Mouse (Mus musculus): ENCODE measurements at regions not wholly inside any gene's neighbourhood (a gene's known extent, or its start where the extent isn't known, plus 50 kb on each side); places are given as distances from the start of the nearest gene placed in this dataset.

DNA sequence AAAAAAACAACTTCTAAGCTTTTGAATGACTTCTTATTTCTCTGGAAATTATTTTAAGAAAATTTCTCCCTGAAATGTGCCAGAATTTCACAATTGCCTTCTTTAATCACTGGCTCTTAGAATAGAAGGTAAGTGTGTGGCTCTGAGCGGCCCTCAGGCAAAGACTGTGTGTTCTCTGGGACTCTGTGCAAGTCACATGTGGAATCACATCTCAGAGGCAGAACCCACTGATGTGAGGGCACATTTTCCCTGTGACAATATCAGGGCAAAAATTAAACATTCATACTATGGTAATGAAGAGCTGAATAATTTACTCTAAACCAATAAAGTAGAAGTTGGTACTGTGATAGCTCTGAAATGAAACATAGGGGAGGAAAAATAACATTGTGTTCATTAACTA lies 383.5 kb upstream of the Tenm4 start:
- Histone ChIP-seq H3K27ac (ENCODE audit: insufficient read depth, low read depth) (no peak overlapping the region), H3K9me3 (replicated peaks; ENCODE audit: low read length) (peaks cover 59% of the 10 kb centered on the region), H3K27me3 (replicated peaks) (no peaks in the 10 kb centered on the region), H3K4me3 (replicated peaks in 1 of 3; ENCODE audit: low read depth in 2 of 3, low read length in 2 of 3, poor library complexity in 1 of 3) (no peak overlapping the region), H3K79me2 (replicated peaks; ENCODE audit: control insufficient read depth, extremely low read depth, insufficient read depth, poor library complexity, severe bottlenecking) (no peaks in the 10 kb centered on the region), H3K9ac (ENCODE audit: insufficient read depth, low read depth) (no peak overlapping the region), H3K4me2 (ENCODE audit: insufficient read depth, low read depth, poor library complexity, severe bottlenecking) (no peak overlapping the region), H3K36me3 (replicated peaks in 1 of 2; ENCODE audit: control insufficient read depth in 1 of 2, insufficient read depth in 1 of 2, low read length in 1 of 2) (no peaks in the 10 kb centered on the region), H3K4me1 (ENCODE audit: control insufficient read depth in 1 of 2, insufficient read depth in 2 of 2) (no peaks in the 10 kb centered on the region)
- no peak for TF ChIP-seq MEF2A (IDR thresholded peaks at IDR 0.05; ENCODE audit: borderline replicate concordance, low read depth, low read length)
- no peak for TF ChIP-seq CHD1 (IDR thresholded peaks at IDR 0.05; ENCODE audit: low read depth, low read length)
- no peak for TF ChIP-seq MAFK (IDR thresholded peaks at IDR 0.05; ENCODE audit: insufficient replicate concordance, low read length)
- no peak for TF ChIP-seq E2F4 (IDR thresholded peaks at IDR 0.05; ENCODE audit: insufficient replicate concordance, low read depth, low read length)
- no peak for TF ChIP-seq IRF4 (IDR thresholded peaks at IDR 0.05; ENCODE audit: low read depth, low read length)
- TF ChIP-seq GABPA (IDR thresholded peaks at IDR 0.05; ENCODE audit: insufficient replicate concordance, low read depth, low read length): no peak
- TF ChIP-seq UBTF (IDR thresholded peaks at IDR 0.05; ENCODE audit: low read depth, low read length): no peak
- no peak for TF ChIP-seq ELF1 (IDR thresholded peaks at IDR 0.05; ENCODE audit: low read depth, low read length)
- TF ChIP-seq TCF12 (IDR thresholded peaks at IDR 0.05; ENCODE audit: low read depth, low read length): no peak
- no peak for TF ChIP-seq PAX5 (IDR thresholded peaks at IDR 0.05; ENCODE audit: low read length)
- no peak for TF ChIP-seq CTCF (conservative IDR thresholded peaks at IDR 0.05 in 1 of 2, IDR thresholded peaks at IDR 0.05 in 1 of 2; ENCODE audit: low read depth in 2 of 2, low read length in 2 of 2)
- dilution Hi-C loops (cut with MboI; ENCODE audit: extremely low pct_ligation_motif_present, extremely low pct_unique_long_range_greater_than_20kb, low sequenced_read_pairs): no loop called here
- in situ Hi-C loops (cut with MboI; ENCODE audit: low pct_ligation_motif_present, low pct_unique_long_range_greater_than_20kb, low sequenced_read_pairs): no loop called here
- no peak for DNase-seq (ENCODE audit: extremely low read depth)

- dilution Hi-C loops (cut with MboI; ENCODE audit: extremely low pct_ligation_motif_present, extremely low pct_unique_long_range_greater_than_20kb, low sequenced_read_pairs) (no loop called here), in situ Hi-C loops (cut with MboI; ENCODE audit: low pct_ligation_motif_present, low pct_unique_long_range_greater_than_20kb, low sequenced_read_pairs) (no loop called here)
- H3K4me1 ChIP-seq (ENCODE audit: control insufficient read depth in 1 of 2, insufficient read depth in 2 of 2): no peaks in the 10 kb centered on the region
These were observed 383.1 kb upstream of the Tenm4 start for GRCm38 (mm10) chr7:95787951-95788350.

More at GRCm38 (mm10) chr7:95787951-95788350, 383.1 kb upstream of the Tenm4 start:
- Histone ChIP-seq H3K27ac (ENCODE audit: insufficient read depth, low read depth) (no peak overlapping the region), H3K36me3 (replicated peaks in 1 of 2; ENCODE audit: control insufficient read depth in 1 of 2, insufficient read depth in 1 of 2, low read length in 1 of 2) (no peaks in the 10 kb centered on the region), H3K4me2 (ENCODE audit: insufficient read depth, low read depth, poor library complexity, severe bottlenecking) (no peak overlapping the region), H3K79me2 (replicated peaks; ENCODE audit: control insufficient read depth, extremely low read depth, insufficient read depth, poor library complexity, severe bottlenecking) (no peaks in the 10 kb centered on the region), H3K27me3 (replicated peaks) (no peaks in the 10 kb centered on the region), H3K9ac (ENCODE audit: insufficient read depth, low read depth) (no peak overlapping the region), H3K4me3 (replicated peaks in 1 of 3; ENCODE audit: low read depth in 2 of 3, low read length in 2 of 3, poor library complexity in 1 of 3) (no peak overlapping the region), H3K9me3 (replicated peaks; ENCODE audit: low read length) (peaks cover 56% of the 10 kb centered on the region)
- no peak for TF ChIP-seq GABPA (IDR thresholded peaks at IDR 0.05; ENCODE audit: insufficient replicate concordance, low read depth, low read length)
- TF ChIP-seq USF1 (IDR thresholded peaks at IDR 0.05; ENCODE audit: low read depth, low read length): no peak
- TF ChIP-seq NRF1 (IDR thresholded peaks at IDR 0.05; ENCODE audit: low read depth, low read length): no peak
- TF ChIP-seq CHD1 (IDR thresholded peaks at IDR 0.05; ENCODE audit: low read depth, low read length): no peak
- TF ChIP-seq MAX (IDR thresholded peaks at IDR 0.05; ENCODE audit: low read length): no peak
- no peak for TF ChIP-seq MAZ (IDR thresholded peaks at IDR 0.05; ENCODE audit: low read depth, low read length)
- TF ChIP-seq JUN (IDR thresholded peaks at IDR 0.05; ENCODE audit: insufficient read depth, low read depth, low read length): no peak
- TF ChIP-seq MYC (IDR thresholded peaks at IDR 0.05; ENCODE audit: low read depth, low read length): no peak
- no peak for TF ChIP-seq MAFK (IDR thresholded peaks at IDR 0.05; ENCODE audit: insufficient replicate concordance, low read length)
- no peak for TF ChIP-seq CTCF (conservative IDR thresholded peaks at IDR 0.05 in 1 of 2, IDR thresholded peaks at IDR 0.05 in 1 of 2; ENCODE audit: low read depth in 2 of 2, low read length in 2 of 2)
- no peak for TF ChIP-seq MEF2A (IDR thresholded peaks at IDR 0.05; ENCODE audit: borderline replicate concordance, low read depth, low read length)
- TF ChIP-seq ZKSCAN1 (IDR thresholded peaks at IDR 0.05; ENCODE audit: borderline replicate concordance, low read depth, low read length): no peak
- TF ChIP-seq CHD2 (IDR thresholded peaks at IDR 0.05; ENCODE audit: low read length): no peak
- no peak for TF ChIP-seq ZC3H11A (IDR thresholded peaks at IDR 0.05; ENCODE audit: low read depth, low read length)
- DNase-seq (ENCODE audit: extremely low read depth): no peak
